Mouse (Mus musculus) cerebellum, postnatal 14 days (tissue): ENCODE data around the gene Pnmal2.

Source experiments
- DNase-seq, 2 experiments: peaks; one replicate each; pipeline ENCODE4 v3.0.0; 2021; ENCODE audit warnings: mixed read lengths in 2 of 2

Pnmal2 gene

GRCm38 (mm10) chr7:16944061-16944807 is at the start of gene Pnmal2:
TSS of gene Pnmal2 (plus strand) at chr7:16944682.
- DNase-seq: peak; percentile 95

- peak; percentile 90 to 91 for DNase-seq
These were observed 49.5 kb upstream of the Pnmal2 start for GRCm38 (mm10) chr7:16895000-16895399.

GRCm38 (mm10) chr7:16895511-16895910 is 49.0 kb upstream of the Pnmal2 start:
- DNase-seq: no peak

GRCm38 (mm10) chr7:16900526-16900925 is 44.0 kb upstream of the Pnmal2 start:
- no peak for DNase-seq

GRCm38 (mm10) chr7:16903439-16903955 is 41.0 kb upstream of the Pnmal2 start:
- no peak for DNase-seq

GRCm38 (mm10) chr7:16904120-16904675 is 40.3 kb upstream of the Pnmal2 start:
- no peak for DNase-seq

- DNase-seq: no peak
These were observed 38.9 kb upstream of the Pnmal2 start for GRCm38 (mm10) chr7:16905491-16906021.

GRCm38 (mm10) chr7:16906281-16906680 is 38.2 kb upstream of the Pnmal2 start, which contains the start of gene Ptgir:
TSS of gene Ptgir (plus strand) at chr7:16906490.
- DNase-seq: no peak

GRCm38 (mm10) chr7:16906889-16907559 is 37.5 kb upstream of the Pnmal2 start:
- no peak for DNase-seq

- DNase-seq: no peak
These were observed 36.6 kb upstream of the Pnmal2 start for GRCm38 (mm10) chr7:16907842-16908241.

- DNase-seq: no peak
These were observed 36.1 kb upstream of the Pnmal2 start for GRCm38 (mm10) chr7:16908367-16908766.

GRCm38 (mm10) chr7:16908859-16909258 is 35.6 kb upstream of the Pnmal2 start:
- no peak for DNase-seq

GRCm38 (mm10) chr7:16909909-16910308 is 34.6 kb upstream of the Pnmal2 start:
- no peak for DNase-seq

- DNase-seq: no peak
These were observed 32.6 kb upstream of the Pnmal2 start for GRCm38 (mm10) chr7:16911904-16912303.

GRCm38 (mm10) chr7:16912360-16912759 is 32.1 kb upstream of the Pnmal2 start:
- no peak for DNase-seq

GRCm38 (mm10) chr7:16913806-16914452 is 30.6 kb upstream of the Pnmal2 start:
- peak; percentile 87 to 91 for DNase-seq

- DNase-seq: no peak
These were observed 29.8 kb upstream of the Pnmal2 start for GRCm38 (mm10) chr7:16914453-16915343.

GRCm38 (mm10) chr7:16915461-16916340 is 28.8 kb upstream of the Pnmal2 start:
- peak in 1 of 2 experiments; percentile 42 for DNase-seq

- peak in 1 of 2 experiments; percentile 71 for DNase-seq
These were observed 27.9 kb upstream of the Pnmal2 start for GRCm38 (mm10) chr7:16916342-16917265.

GRCm38 (mm10) chr7:16917447-16917846 is 27.0 kb upstream of the Pnmal2 start:
- no peak for DNase-seq
